Mouse (Mus musculus) pancreas, adult 10 weeks (tissue): ENCODE results near the gene Cacna1i. TPM values are rescaled to one million over a fixed set of nuclear protein-coding genes. Genes with fewer than 3 reads are reported as not detected.

Experiments used
- polyA plus RNA-seq: library from polyadenylated mRNA; stranded (reverse); fragments of 350-450 nt; fragmentation: Illumina TruSeq; extraction: RNeasy Lipid Tissue Mini Kit (QIAGEN cat#74804); gene quantifications from one replicate; pipeline ENCODE4 v1.2.3, GENCODE M21; 2015; ENCODE audit warnings: low read depth, low replicate concordance; ENCODE audit not compliant: insufficient read depth

Cacna1i gene
- 0.18 TPM for polyA plus RNA-seq

DNA sequence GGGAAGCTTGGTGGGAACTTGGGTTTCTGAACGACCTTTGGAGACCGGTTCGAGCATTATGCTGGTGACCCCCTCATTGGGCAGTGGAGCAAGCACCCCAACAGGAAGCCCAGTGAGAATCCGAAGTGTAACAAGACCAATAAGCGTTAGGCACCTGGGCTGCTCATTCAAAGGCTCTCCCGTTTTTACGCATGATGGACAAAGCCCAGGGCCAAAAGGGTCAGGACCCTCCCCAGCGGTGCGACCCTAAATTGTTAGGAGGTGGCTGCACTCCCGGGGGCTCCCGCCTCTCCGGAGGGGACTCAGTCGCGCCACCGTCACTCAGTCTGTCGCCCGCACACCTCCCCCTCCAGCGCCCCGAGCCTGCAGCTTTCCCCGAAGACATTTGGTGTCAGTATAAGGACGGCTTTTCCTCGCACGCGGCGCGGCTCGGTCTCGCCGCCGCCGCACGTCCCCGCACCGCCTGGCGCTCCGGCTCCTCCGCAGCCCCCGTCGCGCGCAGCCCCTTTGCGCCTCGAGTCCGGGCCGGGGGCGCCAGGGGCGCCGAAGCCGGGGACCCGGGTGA lies at the start of gene Cacna1i:
Cacna1i (plus strand) TSS at position 388 of the 565 bp plus-strand sequence.

DNA sequence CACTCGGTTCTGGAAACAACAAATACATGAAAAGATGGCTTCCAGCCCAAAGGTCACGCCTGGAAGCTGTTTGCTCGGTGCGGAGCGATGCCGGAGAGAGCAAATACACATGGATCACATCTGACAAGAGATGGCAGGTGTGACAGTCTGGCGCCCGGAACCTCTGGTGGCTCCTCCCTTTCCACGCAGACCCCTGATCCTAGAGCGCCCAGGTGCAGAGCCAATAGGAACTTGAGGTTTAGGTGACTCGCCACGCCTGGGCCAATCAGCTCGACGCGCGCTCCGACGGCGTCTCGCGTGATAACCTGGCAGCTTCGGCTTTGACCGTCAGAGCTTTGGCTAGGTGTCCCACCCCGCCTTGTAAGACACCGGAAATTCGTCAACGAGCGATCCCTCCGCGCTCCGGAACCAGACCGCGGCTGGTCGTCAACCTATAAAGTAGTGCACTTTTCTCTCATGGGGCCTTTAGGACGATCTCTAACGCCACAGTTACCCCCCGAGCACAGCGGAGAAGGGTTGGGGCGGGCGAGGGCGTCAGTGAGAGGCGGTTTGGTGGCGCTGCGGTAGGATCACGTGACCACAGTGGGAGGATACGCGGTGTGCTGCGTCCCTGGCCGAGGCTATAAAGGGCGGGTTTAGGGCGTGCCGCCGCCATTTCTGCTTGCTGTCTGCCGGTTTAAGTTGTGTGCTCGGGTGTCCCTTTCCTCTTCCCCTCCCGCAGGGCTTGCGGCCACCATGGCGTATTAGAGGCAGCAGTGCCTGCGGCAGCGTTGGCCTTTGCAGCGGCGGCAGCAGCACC lies 32.0 kb upstream of the Cacna1i start, which contains the start of gene Atf4:
Atf4 (plus strand) TSS at position 338 of the 799 bp plus-strand sequence.

DNA sequence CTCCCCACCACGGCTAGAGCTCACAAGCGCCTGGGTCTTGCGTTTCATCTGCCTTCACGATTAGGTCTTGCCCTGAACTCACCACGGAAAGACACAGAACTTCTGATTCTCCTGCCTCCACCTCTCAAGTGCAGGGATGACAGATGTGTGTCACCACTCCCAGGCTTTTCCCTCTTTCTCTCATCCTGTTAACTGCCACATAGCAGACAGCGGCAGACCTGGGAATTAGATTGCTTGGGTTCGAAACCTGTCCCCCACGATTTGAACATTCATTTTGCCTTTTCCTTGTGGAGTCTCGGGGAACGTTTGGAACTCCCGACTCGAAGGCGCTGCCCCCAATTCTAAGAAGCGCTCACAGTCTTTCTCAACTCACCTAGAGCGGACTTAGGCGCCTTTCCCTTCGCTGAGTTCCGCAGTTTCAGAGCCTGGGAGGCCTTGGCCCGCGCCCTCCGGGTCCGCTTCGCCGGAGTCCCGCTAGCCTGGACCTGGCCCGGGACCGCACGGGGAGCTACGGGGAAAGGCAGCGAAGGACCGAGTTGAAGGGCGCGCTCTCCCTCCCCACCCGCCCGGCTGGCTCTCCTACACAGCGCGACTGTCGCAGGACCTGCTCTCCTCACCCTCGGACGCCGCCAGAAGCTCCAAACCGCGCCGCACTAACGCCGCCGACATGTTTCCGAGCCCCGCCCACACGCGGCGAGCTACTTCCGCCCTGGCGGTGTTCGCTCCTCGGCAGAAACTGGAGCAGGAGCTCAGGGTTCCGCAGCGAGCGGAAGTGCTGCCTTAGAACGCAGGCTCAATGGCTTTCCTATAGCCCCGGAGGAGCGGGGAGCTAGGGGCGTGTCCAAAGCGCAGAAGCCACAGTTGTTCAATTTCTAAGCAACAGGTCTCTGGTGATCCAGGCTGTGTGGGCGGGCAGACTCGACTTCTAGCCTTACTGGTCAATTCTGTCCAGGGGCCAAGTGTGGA lies 23.1 kb upstream of the Cacna1i start, which contains the start of gene Rps19bp1:
Rps19bp1 (minus strand) TSS at position 706 of the 966 bp plus-strand sequence.

Other genes starting within 250 kb of the Cacna1i start
- gene Syngr1, start 195.9 kb upstream of the Cacna1i start, polyA plus RNA-seq, result 4.1 TPM
- 312 TPM for gene Rpl3, start 195.4 kb upstream of the Cacna1i start, polyA plus RNA-seq
- 5.2 TPM for gene Tab1, start 154.1 kb upstream of the Cacna1i start, polyA plus RNA-seq
- 2.8 TPM for gene Mgat3, start 113.5 kb upstream of the Cacna1i start, polyA plus RNA-seq
- 4.0 TPM for gene Mief1, start 53.2 kb upstream of the Cacna1i start, polyA plus RNA-seq
- gene AC140267.1, start 51.4 kb upstream of the Cacna1i start, polyA plus RNA-seq, result not detected
- gene Atf4, start 32.1 kb upstream of the Cacna1i start, polyA plus RNA-seq, result 91.7 TPM
- gene Rps19bp1, start 22.9 kb upstream of the Cacna1i start, polyA plus RNA-seq, result 9.9 TPM